21 mouse cellular contexts compared by ENCODE assay signal in the genomic region with DNA sequence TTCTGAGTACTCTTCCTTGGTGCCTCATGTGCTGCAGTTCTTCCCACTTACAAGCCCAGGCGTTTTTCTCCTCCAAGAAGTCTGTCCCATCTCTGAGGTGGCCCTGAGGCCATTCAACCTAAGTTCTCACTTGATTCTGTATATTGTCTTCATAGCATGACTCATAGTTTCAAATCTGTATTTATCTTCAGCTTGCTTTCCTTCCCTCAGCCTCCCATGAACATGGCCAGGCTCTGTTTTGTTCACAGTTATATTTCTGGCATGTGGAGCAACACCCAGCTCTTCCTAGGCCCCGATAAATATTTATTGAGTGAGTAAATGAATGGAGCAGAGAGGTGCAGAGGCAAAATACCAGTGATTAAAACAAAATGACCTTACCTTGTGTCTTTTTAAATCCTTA. TPM values are rescaled to one million over a fixed set of nuclear protein-coding genes. Genes with fewer than 3 reads are reported as not detected.
DNase-seq lines count a peak whose midpoint lies in the region; ATAC-seq and TF ChIP-seq lines count a peak whose summit lies in the region.
"Had no signal": no experiment of that assay in that cellular context is flagged by ENCODE, and none has a peak within 500 bp of the region (broad histone marks: within the 10 kb centered on the region; RNA-seq: fewer than 3 reads in every experiment).

No protein-coding gene starts in this region.

- H3K4me1 ChIP-seq in midbrain, postnatal 0 days (ENCODE audit: insufficient read depth, low read length): 0 out of 2 replicates have a peak, but pooled peaks cover under 1% of the 10 kb centered on the region
- peaks cover 8% of the 10 kb centered on the region for H3K4me1 ChIP-seq in midbrain, embryonic 10.5 days
- H3K4me1 ChIP-seq in olfactory bulb, adult 2 months (ENCODE audit: control insufficient read depth, insufficient read depth, low read length): peaks cover 20% of the 10 kb centered on the region
- H3K4me1 ChIP-seq: embryonic facial prominence, embryonic 15.5 days; heart, embryonic 15.5 days had no signal

- no peak overlapping the region for H3K4me2 ChIP-seq in midbrain, postnatal 0 days (ENCODE audit: low read depth, low read length, poor library complexity, severe bottlenecking)
- H3K4me2 ChIP-seq: embryonic facial prominence, embryonic 15.5 days; forebrain, embryonic 12.5 days; heart, embryonic 11.5 days; heart, embryonic 15.5 days; hindbrain, embryonic 13.5 days had no signal

- no peak overlapping the region for H3K9ac ChIP-seq in midbrain, postnatal 0 days (replicated peaks; ENCODE audit: low read length, poor library complexity, severe bottlenecking)
- H3K9ac ChIP-seq: embryonic facial prominence, embryonic 15.5 days; forebrain, embryonic 12.5 days; heart, embryonic 15.5 days; hindbrain, embryonic 13.5 days had no signal

- TF ChIP-seq POLR2A in olfactory bulb, adult 2 months (IDR thresholded peaks at IDR 0.05; ENCODE audit: insufficient read depth, low read depth, low read length): no peak

- no peak for ATAC-seq in midbrain, postnatal 0 days (ENCODE audit: low FRiP score)
- ATAC-seq: hindbrain, postnatal 0 days had no signal

- no peak overlapping the region for H3K4me3 ChIP-seq in midbrain, postnatal 0 days (ENCODE audit: low read depth, low read length)
- H3K4me3 ChIP-seq in midbrain, embryonic 10.5 days: no peak overlapping the region
- H3K4me3 ChIP-seq in olfactory bulb, adult 2 months (ENCODE audit: insufficient read depth, low read depth, low read length): no peak overlapping the region
- H3K4me3 ChIP-seq: embryonic facial prominence, embryonic 15.5 days; erythroblast, embryonic 14.5 days; forebrain, embryonic 12.5 days; heart, embryonic 15.5 days; hindbrain, embryonic 13.5 days had no signal

- no peaks in the 10 kb centered on the region for H3K9me3 ChIP-seq in midbrain, postnatal 0 days (ENCODE audit: low read length)
- H3K9me3 ChIP-seq in midbrain, embryonic 10.5 days (replicated peaks): no peaks in the 10 kb centered on the region
- H3K9me3 ChIP-seq: embryonic facial prominence, embryonic 15.5 days; forebrain, embryonic 12.5 days; heart, embryonic 15.5 days; hindbrain, embryonic 13.5 days had no signal

- H3K27me3 ChIP-seq in midbrain, postnatal 0 days (ENCODE audit: insufficient read depth, low read length): no peaks in the 10 kb centered on the region
- H3K27me3 ChIP-seq in midbrain, embryonic 10.5 days (ENCODE audit: low read depth, poor library complexity, severe bottlenecking): no peaks in the 10 kb centered on the region
- H3K27me3 ChIP-seq: embryonic facial prominence, embryonic 15.5 days; forebrain, embryonic 12.5 days; heart, embryonic 15.5 days; hindbrain, embryonic 13.5 days had no signal

- TF ChIP-seq CTCF in midbrain, postnatal 0 days (IDR thresholded peaks at IDR 0.05): no peak
- no peak for TF ChIP-seq CTCF in olfactory bulb, adult 2 months (IDR thresholded peaks at IDR 0.05; ENCODE audit: insufficient read depth, low read depth, low read length)

- peak; percentile 14 to 52 for DNase-seq in frontal cortex, adult 2 months (ENCODE audit: extremely low spot score in 1 of 2, low spot score in 1 of 2)
- no peak for DNase-seq in frontal cortex, postnatal 10 days (ENCODE audit: low spot score in 2 of 2)
- DNase-seq in midbrain, postnatal 0 days (ENCODE audit: low spot score): no peak
- no peak for DNase-seq in midbrain, embryonic 10.5 days (ENCODE audit: low spot score)
- DNase-seq in kidney, adult 8-10 months: no peak
- DNase-seq: adrenal gland, adult 2 months; adrenal gland, postnatal 25 days; cerebellum, adult 2 months; cerebellum, postnatal 10 days; embryo, embryonic 11 days; gastrocnemius, postnatal 36 days; heart, adult 11 months; heart, postnatal 14 days had no signal

- peaks cover 8% of the 10 kb centered on the region; the same call in 1 of the 2 replicates for H3K36me3 ChIP-seq in midbrain, postnatal 0 days (ENCODE audit: insufficient read depth, low read length)
- peaks cover 56% of the 10 kb centered on the region for H3K36me3 ChIP-seq in midbrain, embryonic 10.5 days

- 0 out of 2 replicates have a peak overlapping the region, but pooled peaks have one; percentile 13 for H3K27ac ChIP-seq in midbrain, postnatal 0 days (ENCODE audit: low read depth, low read length)
- no peak overlapping the region for H3K27ac ChIP-seq in midbrain, embryonic 10.5 days (replicated peaks)
- H3K27ac ChIP-seq in olfactory bulb, adult 2 months (ENCODE audit: insufficient read depth, low read depth, low read length): 0 out of 2 replicates have a peak overlapping the region, but pooled peaks have one; percentile 29
- H3K27ac ChIP-seq: embryonic facial prominence, embryonic 15.5 days; heart, embryonic 15.5 days; hindbrain, postnatal 0 days had no signal

- WGBS in midbrain, postnatal 0 days: 86% methylated on average over 2 of the region's 2 CpGs
- WGBS in midbrain, embryonic 10.5 days: 90% methylated on average over 2 of the region's 2 CpGs
- 40% methylated on average over 2 of the region's 2 CpGs for WGBS in olfactory bulb, adult 2 months

RNA-seq across cellular contexts. Expression of gene Ctnnbl1, which starts 38.8 kb away (rescaled TPM):
- 29.1 and 30.8 TPM in 2 replicates for polyA plus RNA-seq in frontal cortex, adult 2 months (2012; rRNA removed)
- total RNA-seq in midbrain, postnatal 0 days (2014; rRNA removed): 33.7 and 40.0 TPM in 2 replicates
- polyA plus RNA-seq in midbrain, postnatal 0 days (2015; fragmentation: Nextera tagmentation; extraction: Ambion mirVana): 44.7 and 45.5 TPM in 2 replicates
- polyA plus RNA-seq in midbrain, embryonic 10.5 days (2016; fragmentation: Nextera tagmentation; extraction: Ambion mirVana): 96.0 and 102 TPM in 2 replicates
- polyA plus RNA-seq in olfactory bulb, adult 2 months (2012; ENCODE audit: insufficient read depth, insufficient read length, low replicate concordance, missing spikeins): not detected in 2 replicates

Comparison
In these comparisons a context has a peak if more than half of its experiments do, and no peak if none do; other contexts are left out.
1. DNase-seq: peak in frontal cortex, adult 2 months (2 of 2); none in frontal cortex, postnatal 10 days (0 of 2), midbrain, postnatal 0 days (single experiment), midbrain, embryonic 10.5 days (single experiment) and kidney, adult 8-10 months (0 of 2).
2. RNA of gene Ctnnbl1, which starts 38.8 kb away (polyA plus RNA-seq): 96.0 to 102 TPM in midbrain, embryonic 10.5 days, 44.7 to 45.5 TPM in midbrain, postnatal 0 days and 29.1 to 30.8 TPM in frontal cortex, adult 2 months; not detected in olfactory bulb, adult 2 months; every median in the first group is over 10 times any median in the second.